Mouse (Mus musculus) gastrocnemius, adult 18-20 months (tissue): ENCODE measurements at regions not wholly inside any gene's neighbourhood (a gene's known extent, or its start where the extent isn't known, plus 50 kb on each side); places are given as distances from the start of the nearest gene placed in this dataset. TPM values are rescaled to one million over a fixed set of nuclear protein-coding genes. Genes with fewer than 3 reads are reported as not detected.

Experiments
- DNase-seq: peaks from one replicate; pipeline ENCODE4 v3.0.0; 2021; ENCODE audit warnings: low spot score
- microRNA-seq: library from miRNA; unstranded; fragments of <30 nt; microRNA quantifications from one replicate; pipeline ENCODE4 v1.2.0, GENCODE M21; 2021

DNA sequence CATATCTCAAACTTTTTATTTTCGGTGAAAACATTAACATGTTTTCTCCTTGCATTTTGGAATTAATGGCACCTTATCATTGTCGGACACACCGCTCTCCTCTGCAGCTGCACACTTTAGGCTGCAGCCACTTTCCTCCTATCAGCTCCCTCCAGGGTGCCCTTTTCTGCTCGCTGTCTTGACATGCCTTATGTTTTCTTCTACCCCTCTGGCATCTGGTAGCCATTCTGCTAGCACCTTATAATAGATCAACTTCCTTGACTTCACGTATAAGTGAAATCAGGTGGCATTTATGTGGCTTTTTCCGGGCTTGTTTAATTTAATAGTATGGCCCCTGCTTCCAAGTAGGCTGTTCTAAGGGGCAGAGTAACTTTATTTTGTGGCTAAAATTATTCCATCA lies 747.8 kb downstream of the Slitrk6 start:
- no peak for DNase-seq

DNA sequence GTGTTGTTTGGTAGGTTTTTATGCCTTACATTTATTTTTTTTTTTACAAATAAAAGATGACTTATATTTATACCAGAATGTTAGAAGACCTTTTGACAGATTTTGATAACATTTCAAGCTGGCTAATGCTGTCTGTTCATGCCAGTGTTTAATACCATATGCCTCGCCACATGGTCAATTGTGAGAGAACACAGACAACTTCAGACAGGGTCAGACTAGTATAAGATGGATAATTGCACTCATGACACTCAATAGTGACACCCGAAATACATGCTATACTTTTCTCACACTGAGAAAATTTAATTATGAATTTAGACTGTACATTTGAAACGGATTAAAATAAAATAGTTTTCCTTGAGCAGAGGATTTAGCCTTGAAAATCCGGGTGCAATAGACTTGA lies 769.9 kb downstream of the Slitrk6 start:
- no peak for DNase-seq

- no peak for DNase-seq
These were observed 796.9 kb downstream of the Slitrk6 start for GRCm38 (mm10) chr14:109958008-109958407.

GRCm38 (mm10) chr14:109941944-109942343 lies 813.0 kb downstream of the Slitrk6 start:
- no peak for DNase-seq

DNA sequence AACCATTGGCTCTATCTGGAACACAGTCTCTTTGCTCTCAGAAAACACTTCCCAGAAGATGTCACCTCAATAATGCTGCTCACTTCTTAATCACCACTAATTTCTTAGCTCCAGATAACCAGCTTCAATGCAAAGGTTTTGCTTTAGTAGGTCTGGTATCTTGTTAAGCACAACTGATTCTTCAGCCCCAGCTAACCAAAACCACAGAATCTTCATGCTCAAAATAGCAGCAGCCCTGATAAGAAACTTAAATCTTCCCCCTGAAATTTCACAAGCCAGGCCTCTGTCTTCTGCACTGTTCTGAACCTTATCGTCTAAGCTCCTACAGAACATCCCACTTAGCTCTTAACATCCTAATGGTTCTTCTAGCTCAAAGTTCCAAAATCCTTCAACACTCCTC lies 813.8 kb downstream of the Slitrk6 start:
- no peak for DNase-seq

GRCm38 (mm10) chr14:109937432-109937831 lies 817.5 kb downstream of the Slitrk6 start:
- DNase-seq: no peak

GRCm38 (mm10) chr14:109928977-109929376 lies 826.0 kb downstream of the Slitrk6 start:
- DNase-seq: no peak

GRCm38 (mm10) chr14:109891896-109892165 lies 863.1 kb downstream of the Slitrk6 start:
- no peak for DNase-seq

- DNase-seq: no peak
These were observed 863.6 kb downstream of the Slitrk6 start for GRCm38 (mm10) chr14:109891151-109891895.

GRCm38 (mm10) chr14:109876950-109877663 lies 877.8 kb downstream of the Slitrk6 start:
- DNase-seq: no peak

GRCm38 (mm10) chr14:109874230-109874629 lies 880.7 kb downstream of the Slitrk6 start:
- DNase-seq: peak; percentile 1

GRCm38 (mm10) chr14:109840354-109841104 lies 914.4 kb downstream of the Slitrk6 start:
- no peak for DNase-seq

DNA sequence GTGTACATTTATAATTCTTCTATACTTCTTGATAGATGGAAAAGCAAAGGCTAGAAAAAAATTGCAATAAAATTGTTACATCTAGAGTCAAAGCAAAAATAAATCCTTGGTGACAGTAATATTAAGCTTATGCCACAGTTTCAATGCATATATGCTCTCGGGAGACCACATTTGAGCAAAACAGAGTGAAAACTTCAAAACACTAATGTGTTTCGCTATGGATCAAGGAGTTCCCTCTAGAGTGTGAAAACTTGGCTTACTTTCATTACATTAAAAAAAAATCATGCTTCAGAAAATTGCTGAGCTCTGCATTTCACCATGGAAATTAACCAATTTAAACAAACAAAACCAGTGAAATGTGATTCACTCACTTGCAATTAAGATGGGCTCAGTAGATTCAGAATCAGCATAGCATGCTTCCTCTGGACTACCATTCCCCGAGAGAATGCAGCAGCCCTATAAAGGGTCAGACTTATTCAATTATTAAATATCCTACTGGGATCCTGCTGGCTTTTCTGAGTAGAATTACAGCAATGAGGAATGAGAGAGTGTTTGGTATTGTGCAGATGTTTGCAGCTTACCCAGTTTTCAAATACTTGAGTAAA lies 888.7 kb upstream of the Slitrk1 start:
- DNase-seq: no peak

DNA sequence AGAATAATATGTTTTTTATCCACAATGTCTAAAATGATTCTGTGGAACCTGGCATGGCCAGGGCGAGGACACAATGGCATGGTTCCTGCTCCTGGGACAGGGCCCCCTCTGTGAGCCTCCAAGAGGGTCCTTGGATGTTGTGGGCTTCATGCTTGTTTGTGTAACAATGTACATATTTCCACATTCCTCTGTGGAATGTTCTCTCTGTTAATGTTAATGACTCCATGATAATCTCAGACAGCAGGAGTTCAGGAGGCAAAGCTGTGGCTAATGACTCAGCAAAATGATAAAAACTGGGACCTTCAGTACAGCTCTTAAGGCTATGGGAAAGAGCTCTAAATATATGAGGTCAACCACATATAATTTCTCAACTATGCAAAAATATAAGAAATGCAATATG lies 858.3 kb upstream of the Slitrk1 start:
- DNase-seq: no peak

GRCm38 (mm10) chr14:109760892-109761291 lies 846.9 kb upstream of the Slitrk1 start:
- no peak for DNase-seq

Small RNA genes in the stretch of these regions (microRNA-seq; reads per million reads assigned to microRNA genes)
- gene Gm24369: not detected
